Mouse (Mus musculus) adrenal gland, postnatal 36 days (tissue): ENCODE data around the gene Eloa. TPM values are rescaled to one million over a fixed set of nuclear protein-coding genes. Genes with fewer than 3 reads are reported as not detected.
A peak's percentile ranks its signal among the peaks of the same experiment; 100 is the strongest.

ENCODE experiments used
- DNase-seq, 2 experiments: peaks; one replicate each; pipeline ENCODE4 v3.0.0; 2021; ENCODE audit warnings: mixed read lengths in 1 of 2
- long read RNA-seq, 2 experiments: library from polyadenylated mRNA; stranded (forward); transcript quantifications; one replicate each; pipeline ENCODE4 v2.0.0; 2021; ENCODE audit warnings: borderline sequencing depth in 2 of 2
- total RNA-seq, 2 experiments: library from RNA; stranded (reverse); gene quantifications; 2 replicates each; pipeline ENCODE4 v1.2.3; 2021

Gene Eloa
- 10 to 100 TPM; 42.1 to 44.6 TPM for total RNA-seq
- long read RNA-seq, experiment 1, full-length matches to known transcripts = 16 of 25 reads
- long read RNA-seq, experiment 1, partial matches to known transcripts = 3 of 25 reads
- long read RNA-seq, experiment 1, other reads (novel, unspliced or antisense) = 6 of 25 reads
- long read RNA-seq, experiment 2, full-length matches to known transcripts = 7 of 10 reads
- long read RNA-seq, experiment 2, partial matches to known transcripts = 2 of 10 reads
- long read RNA-seq, experiment 2, other reads (novel, unspliced or antisense) = 1 of 10 reads

DNA sequence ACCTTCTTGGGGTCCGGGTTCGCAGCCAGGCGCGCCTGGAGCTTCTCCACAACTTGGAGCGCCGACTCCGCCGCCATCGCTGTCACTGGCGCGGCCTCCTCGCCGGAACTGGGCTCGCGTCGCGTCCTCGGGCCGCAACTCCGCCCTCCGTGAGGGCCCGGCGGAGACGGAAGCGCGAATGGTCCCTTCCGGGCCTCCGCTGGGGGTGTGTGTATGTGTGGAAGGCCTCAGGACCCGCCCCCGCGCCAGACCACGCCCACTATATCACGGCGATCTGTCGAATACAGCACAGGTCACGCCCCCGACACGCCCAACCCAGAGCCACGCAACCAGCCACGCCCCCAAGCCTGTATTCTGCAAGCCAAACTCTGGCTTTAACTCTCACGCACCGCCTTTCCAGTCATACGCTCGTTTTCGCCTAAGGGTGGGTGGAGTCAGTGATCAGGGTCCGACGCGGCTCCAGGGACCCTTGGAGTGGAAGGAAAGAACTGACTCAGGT lies at the start of gene Eloa:
Gene Eloa, minus strand, starts transcription at position 215 of the 499 bp plus-strand sequence.
- peak; percentile 100 for DNase-seq

DNA sequence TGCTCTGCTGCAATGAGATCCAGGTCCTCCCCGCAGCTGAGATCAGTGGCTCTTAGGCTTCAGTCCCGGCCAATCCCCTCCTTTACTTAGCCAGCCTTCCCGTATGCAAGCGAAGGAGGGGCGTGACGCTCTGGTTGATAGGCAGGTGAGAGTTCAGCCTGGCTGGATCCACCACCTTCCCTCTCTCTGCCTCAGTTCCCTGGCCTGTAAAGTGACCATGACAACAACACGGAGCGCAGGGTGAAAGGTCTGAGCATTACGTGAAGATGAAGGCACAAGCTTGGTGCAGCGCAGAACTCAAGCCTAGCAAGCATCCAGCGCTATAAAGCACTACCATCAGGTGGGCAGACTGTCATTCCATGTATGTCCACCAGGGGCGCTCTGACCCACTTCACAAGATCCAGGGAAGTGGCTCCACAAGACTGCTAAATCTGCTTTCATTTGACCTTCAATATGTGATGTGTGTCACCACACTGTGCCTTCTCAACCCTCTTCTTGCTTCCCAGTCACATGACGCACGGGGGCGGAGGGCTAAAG lies 49.7 kb upstream of the Eloa start:
- peak; percentile 82 to 85 for DNase-seq

DNA sequence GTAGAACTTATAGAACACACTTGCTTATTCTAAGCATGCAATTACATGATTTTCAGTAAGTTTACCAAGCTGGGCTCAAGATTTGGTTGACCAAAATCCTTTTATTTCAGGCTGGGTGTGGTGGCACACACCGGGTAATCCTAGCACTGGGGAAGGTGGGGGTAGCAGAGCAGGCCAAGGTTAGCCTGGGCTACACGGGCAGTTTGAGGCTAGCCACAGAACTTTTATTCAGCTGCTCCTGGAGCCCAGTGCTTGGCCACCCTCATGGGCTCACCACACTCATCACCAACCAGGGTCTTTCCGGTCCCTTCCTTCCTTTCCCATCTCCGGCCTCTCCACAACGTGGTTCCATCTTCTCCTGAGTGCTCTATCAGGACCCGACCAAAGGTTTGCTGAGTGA lies 49.0 kb upstream of the Eloa start:
- DNase-seq = no peak

DNA sequence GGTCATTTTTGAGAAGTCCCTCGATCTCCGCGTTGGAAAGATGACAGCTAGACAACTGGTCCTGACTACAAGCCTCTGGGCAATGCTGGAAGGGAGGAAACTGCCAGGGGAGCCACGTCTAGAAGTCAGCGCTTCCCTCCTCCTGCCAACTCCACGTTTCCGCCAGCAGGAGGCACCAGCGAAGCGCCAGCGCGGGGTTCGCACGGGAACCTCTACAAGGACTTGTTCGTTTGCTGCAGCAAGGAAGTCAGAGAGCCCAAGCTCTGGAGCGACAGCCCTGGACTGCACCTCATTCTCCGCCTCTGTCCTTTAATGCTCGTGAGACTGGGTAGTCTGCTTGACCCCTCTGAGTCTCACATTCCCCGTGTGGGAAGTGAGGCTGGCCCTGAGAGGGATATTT lies 48.4 kb upstream of the Eloa start:
- DNase-seq = peak; percentile 89

DNA sequence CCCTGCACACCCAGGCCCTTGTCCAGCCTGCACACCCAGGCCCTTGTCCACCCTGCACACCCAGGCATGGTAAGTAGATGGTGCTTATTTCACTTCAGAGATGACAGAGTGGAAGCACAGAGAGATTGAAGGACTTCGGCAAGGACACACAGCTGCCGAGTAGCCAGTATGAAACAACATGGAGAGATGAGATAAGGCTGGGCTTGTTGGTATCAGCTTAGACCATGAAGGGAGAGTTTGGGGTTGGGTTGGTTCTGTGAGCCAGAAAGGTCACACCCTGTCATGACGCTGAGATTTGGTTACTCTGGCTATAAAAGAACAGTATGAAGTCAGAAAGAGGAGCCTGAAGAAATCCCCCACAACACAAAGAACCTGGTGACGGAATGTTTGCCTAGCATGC lies 47.8 kb upstream of the Eloa start:
- DNase-seq = no peak

DNA sequence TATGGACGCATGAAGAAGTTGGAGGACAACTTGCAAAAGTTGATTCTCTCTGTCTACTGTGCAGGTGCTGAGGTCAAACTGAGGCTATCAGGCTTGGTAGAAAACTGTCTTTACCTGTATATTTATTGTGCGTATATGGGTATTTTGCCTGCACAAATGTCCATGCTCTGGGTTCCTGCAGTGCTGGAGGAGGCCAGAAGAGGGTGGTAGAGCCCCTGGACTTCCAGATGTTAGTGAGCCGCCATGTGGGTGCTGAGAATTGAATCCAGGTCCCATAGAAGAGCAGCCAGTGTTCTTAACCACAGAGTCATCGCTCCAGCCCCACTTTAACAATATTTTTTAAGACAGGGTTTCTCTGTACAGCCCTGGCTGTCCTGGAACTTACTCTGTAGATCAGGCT lies 41.6 kb upstream of the Eloa start:
- DNase-seq = no peak

DNA sequence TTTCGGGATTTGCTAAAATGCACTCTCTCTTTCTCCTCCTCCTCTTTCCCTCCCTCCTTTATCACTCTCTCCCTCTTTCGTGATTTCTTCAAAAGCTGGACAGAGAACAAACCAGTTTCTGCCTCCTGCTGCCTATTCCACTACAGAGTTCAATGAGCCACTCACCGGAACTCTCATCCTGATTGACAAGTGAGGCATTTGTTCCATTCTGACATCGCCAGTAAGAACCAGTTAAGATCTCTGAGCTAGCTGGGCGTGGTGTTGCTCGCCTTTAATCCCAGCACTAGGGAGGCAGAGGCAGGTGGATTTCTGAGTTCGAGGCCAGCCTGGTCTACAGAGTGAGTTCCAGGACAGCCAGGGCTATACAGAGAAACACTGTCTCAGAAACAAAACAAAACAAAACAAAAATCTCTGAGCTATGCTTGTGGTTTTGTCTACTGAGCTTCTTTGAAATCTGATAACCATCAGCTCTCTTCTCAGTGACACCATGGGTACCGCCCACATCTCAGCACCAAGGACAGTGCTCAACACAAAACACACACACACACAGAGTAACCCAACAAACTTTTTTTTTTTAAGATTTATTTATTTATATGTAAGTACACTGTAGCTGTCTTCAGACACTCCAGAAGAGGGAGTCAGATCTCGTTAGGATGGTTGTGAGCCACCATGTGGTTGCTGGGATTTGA lies 38.4 kb upstream of the Eloa start:
- DNase-seq = peak in 1 of 2 experiments; percentile 47

DNA sequence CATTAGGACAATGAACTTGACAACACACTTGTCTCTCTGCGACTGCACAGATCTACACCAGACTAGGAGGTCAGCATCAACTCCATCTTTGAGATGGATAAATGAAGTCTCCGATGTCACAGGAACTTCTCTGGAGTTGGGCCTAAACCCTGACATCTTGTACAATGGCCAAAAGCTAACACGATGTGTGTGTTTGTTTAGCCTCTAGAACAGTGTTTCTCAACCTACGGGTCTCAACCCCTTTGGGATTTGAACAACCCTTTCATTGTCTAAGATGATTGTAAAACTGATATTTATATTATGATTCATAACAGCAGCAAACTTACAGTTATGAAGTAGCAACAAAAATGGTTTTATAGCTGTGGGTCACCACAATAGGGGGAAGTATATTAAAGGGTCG lies 36.4 kb upstream of the Eloa start:
- no peak for DNase-seq

DNA sequence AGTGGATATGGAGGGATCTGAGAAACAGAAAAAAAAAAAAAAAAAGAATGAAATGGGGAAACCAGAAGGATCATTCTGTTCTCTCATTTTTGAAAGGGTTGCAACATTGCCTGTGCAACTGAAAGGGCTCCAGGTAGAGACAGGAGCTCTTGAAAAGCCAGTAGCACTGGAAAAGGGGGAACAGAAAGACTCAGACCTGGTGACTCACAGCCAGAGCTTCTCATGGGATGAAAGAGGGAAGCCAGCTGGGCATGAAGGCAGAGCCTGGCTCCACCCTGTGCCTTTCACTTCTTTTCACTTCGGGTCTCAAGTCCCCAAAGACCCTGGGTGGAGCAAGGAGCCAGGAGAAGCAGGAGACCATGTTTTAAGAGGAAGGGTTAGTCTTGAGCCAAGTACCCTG lies 34.5 kb upstream of the Eloa start:
- no peak for DNase-seq

DNA sequence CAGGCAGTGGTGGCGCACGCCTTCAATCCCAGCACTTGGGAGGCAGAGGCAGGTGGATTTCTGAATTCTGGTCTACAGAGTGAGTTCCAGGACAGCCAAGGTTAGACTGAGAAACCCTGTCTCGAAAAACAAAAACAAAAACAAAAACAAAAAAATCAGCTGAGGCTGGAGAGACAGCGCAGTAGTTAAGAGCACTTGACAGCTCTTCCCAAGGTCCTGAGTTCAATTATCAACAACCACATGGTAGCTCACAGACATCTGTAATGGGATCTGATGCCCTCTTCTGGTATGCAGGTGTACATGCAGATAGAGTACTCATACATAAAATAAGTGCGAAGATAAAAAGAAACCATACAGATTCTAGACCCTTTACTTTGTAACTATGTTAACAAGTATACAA lies 32.3 kb upstream of the Eloa start:
- no peak for DNase-seq

DNA sequence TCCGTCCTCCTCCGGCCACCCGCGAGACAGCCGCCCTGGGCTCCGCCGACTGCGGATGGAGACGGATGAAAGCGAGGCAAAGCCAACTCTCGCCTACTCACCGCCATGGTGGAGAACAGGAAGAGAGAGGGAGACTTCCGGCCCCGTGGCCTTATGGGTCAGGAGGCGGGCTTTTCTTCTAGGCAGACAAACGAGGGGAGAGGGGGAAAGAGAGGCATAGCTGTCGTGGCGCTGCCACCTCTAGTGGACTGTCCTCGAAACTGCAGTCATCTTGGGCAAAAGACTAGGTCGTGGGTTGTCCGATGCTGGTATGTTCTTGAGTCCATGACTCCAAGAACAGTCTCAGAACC lies 31.7 kb upstream of the Eloa start, which contains the start of gene Rpl11:
Gene Rpl11, minus strand, starts transcription at position 182 of the 350 bp plus-strand sequence.
- DNase-seq = peak; percentile 92 to 94

DNA sequence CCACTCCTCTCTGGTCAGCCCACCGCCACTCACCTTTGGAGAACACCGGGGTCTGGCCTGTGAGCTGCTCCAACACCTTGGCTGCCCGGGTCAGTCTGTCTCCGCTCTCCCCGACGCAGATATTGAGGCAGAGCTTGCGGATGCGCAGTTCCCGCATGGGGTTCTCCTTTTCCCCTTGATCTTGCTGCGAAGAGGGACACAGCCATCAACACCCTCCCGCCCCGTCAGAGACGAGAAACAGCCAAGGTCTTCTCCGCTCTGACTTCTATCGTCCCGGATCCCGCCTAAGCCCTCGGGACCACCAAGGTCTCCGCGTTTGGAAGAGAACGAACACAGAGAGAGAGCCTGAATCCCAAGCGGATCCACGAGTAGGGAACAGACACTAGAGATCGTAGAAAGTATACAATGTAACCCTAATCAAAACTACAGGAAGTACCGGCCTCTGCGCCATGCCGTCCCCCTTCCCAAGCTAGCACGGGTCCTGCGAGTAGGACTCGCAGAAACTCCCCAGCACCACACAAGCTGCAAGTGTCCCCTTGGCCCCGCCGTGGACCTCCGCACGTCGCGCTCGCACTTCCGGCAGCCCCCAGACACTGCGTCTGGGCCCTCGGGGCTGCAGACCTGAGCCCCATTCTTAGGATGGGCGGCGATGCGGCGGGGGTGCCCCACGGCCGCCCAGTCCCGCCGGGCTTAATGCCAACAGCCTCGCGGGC lies 31.1 kb upstream of the Eloa start:
- peak in 1 of 2 experiments; percentile 37 for DNase-seq

DNA sequence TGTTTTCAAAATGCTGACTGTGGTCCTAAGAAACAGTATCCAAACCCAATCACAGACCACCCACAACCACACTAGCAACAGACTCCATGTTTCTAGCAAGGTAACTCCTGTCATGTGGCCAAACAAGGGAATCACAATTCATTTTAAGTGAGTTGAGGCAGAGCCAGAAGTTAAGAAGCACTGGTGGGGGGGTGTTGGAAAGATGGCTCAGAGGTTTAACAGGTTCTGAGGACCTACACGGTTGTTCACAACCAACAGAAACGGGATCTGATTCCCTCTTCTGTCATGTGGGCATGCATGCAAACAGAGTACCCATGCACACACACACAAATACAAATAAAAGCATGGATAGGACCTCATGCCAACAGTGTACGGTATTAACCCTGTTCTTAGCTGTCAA lies 30.5 kb upstream of the Eloa start:
- no peak for DNase-seq

DNA sequence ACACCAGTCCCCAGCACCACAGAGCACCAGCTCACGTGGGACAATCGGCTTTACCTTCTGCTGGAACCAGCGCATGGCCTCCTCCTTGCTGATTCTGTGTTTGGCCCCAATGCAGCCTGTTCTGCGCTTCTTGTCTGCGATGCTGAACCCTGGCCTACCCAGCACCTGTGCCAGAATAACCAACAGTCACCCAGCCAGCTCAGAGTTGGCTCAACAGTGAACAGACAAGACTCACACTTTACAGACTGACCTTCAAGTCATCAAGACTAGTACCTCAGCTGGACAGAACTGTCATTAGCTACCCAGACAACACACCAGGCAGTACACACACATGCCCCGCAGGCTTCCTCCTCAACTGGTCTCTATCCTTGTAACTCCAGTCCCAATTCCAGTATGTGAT lies 28.7 kb upstream of the Eloa start:
- DNase-seq = no peak

DNA sequence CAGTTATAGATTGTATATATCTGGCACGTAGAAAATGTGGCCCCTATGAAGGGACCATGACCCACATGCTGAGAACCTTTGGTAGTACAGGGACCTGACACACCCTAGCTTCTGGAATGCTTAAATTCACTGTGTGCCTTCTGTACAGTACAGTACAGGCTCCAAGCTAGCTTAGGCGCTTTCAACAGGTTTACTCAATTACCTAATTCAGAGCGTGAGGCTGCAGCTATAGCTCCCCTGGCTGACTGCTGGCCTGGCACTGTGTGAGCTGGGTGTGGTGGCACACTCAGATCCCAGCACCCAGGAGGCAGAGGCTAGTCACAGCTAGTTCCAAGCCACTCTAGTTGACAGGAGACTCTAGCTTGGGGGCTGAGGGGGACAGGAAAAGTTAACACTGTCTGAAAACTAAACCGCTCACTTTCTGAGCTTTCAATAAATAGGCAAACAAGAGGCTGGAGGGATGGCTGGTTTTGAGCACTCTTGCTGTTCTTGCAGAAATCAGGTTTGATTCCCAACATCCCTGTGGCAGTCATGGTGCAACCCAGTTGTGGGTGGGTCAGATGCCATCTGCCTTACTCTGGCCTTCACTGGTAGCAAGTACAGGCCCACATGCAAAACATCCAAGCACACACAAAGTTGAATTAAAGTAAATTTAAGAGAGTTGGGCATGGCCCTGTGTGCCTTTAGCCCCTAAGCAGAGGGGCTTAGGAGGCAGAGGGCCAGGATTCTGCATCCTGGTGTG lies 26.9 kb upstream of the Eloa start:
- no peak for DNase-seq

DNA sequence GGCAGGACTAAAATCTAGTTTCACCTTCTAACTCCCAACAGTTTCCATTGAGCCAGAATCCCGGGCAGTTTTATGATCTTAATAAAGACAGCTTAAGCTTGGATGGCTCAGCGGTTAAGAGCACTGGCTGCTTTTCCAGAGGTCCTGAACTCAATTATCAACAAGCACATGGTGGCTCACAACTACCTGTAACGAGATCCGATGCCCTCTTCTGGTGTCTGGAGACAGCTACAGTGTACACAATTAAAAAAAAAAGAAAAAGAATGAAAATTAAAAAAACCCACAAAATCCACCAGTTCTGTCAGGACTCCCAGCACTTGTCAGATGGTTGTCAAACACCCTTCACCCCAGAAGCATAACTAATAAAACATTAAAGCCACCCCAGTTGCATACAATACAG lies 26.1 kb upstream of the Eloa start:
- DNase-seq = no peak

DNA sequence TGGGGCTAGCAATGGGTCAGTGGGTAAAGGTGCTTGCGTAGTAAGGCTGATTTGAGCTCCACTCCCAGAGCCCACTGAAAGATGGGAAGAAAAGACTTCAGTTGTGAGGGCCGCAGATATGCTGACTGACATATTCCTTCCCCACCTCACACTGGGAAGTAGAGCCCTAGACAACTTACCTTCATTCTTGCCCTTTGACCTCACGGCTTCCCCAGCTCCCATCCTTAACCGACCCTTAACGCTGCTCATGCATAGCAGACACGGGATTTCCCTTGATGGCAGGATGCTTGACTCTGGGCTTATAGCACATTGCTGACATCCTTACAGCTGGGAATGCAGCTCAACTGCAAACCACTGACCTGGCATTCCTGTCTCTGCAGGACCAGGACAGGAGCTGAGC lies 25.3 kb upstream of the Eloa start:
- DNase-seq = no peak

DNA sequence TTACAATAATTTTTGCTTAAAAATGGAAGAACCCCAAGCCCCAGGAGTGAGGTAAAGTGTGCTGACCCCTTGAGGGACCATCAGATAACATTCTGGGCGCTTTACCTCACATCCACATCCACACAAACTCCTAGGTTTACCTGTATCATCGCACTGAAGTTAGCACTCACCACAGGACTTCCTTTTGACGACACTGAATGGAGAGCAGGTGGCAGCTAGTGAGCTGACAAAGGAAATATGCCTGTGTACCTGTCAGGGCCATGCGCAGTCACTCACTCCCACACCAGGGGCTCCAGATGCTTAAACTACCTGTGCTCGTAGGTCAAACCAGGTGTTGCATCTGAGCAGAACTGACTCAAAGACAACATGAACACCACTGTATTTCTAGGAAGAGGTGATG lies 23.5 kb upstream of the Eloa start:
- DNase-seq = no peak

DNA sequence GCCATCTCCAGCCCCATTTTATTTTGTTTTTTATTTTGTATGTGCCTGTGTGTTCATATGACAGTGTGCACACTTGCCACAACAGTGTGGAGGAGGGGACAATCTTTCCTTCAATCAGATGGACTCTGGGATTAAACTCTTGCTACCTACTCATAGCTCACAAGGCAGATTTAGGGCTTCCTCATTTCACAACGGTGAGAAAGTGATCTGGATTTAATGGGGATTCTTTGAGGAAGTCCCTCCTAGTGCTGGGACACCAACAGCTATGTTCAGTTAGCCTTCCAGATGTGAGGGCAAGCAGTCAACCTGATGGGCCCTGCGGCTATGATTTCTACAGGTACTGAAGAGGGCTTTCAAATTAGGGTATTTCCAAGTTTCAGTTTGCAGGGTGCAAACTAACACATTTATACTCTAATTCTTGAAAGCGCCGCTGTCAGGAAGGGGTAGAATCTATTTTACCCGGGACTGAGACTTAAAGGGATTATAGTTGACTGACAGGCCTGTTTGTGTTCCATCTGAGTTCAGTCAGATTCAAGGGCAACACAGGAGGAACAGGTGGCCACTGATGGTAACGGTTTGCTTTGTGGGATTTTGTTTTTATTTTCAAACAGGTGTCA lies 22.3 kb upstream of the Eloa start:
- DNase-seq = no peak

DNA sequence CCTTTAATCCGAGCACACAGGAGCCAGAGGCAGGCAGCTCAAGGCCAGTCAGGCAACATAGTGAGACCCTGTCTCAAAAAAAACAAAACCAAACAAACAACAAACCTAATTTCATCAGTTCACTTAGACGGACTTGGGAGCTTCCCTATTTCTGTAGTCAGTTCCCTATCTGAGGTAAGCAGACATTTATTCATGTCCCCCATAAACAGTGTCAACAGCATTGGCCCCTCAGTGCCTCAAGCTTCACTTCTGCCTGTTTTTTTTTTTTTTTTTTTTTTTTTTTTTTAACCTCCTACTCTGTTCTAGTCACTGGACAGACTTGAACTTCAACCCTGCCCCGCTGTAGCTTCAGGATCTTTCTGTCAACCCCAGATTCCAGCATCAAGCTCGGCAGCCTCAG lies 13.5 kb upstream of the Eloa start:
- DNase-seq = no peak

DNA sequence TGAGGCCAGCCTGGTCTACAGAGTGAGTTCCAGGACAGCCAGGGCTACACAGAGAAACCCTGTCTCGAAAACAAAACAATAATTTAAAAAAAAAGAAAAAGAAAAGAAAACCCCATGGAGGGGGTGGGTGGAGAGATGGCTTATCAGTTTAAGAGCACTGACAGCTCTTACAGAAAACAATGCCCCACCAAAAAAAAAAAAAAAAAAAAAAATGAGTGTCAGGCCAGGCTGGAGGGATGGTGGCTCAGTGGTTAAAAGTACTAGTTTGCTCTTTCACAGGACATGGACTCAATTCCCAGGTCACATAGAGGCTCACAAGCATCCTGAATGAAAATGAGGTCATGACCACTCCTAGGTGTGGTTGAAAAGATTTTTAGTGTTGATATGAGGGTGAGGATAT lies 11.7 kb upstream of the Eloa start:
- DNase-seq = no peak
